Mouse (Mus musculus): ENCODE data around the gene Cfap20.
A peak's percentile ranks its signal among the peaks of the same experiment; 100 is the strongest.
"Not testable (repeated sequence)": the region's sequence is repeated elsewhere in the genome, so short reads cannot be mapped to it uniquely, and the experiment has no call there.

Gene Cfap20

GRCm38 (mm10) chr8:95422193-95422810 lies 12.4 kb downstream of the Cfap20 start:
- DNase-seq (ENCODE audit: low read depth, low spot score) = no peak

- DNase-seq (ENCODE audit: low read depth, low spot score) = no peak
Measured at GRCm38 (mm10) chr8:95411309-95411972, 23.2 kb downstream of the Cfap20 start.

GRCm38 (mm10) chr8:95409518-95409917 lies 25.2 kb downstream of the Cfap20 start:
- no peak for DNase-seq (ENCODE audit: low read depth, low spot score)

- no peak for DNase-seq (ENCODE audit: low read depth, low spot score)
Measured at GRCm38 (mm10) chr8:95401091-95401490, 33.6 kb downstream of the Cfap20 start.

- DNase-seq (ENCODE audit: low read depth, low spot score) = no peak
Measured at GRCm38 (mm10) chr8:95399131-95399530, 35.5 kb downstream of the Cfap20 start.

GRCm38 (mm10) chr8:95397201-95397600 lies 37.5 kb downstream of the Cfap20 start:
- DNase-seq (ENCODE audit: low read depth, low spot score) = no peak

- no peak for DNase-seq (ENCODE audit: low read depth, low spot score)
Measured at GRCm38 (mm10) chr8:95396752-95397151, 37.9 kb downstream of the Cfap20 start.

GRCm38 (mm10) chr8:95395186-95395918 lies 39.3 kb downstream of the Cfap20 start:
- DNase-seq (ENCODE audit: low read depth, low spot score) = peak; percentile 53

GRCm38 (mm10) chr8:95392604-95393003 lies 42.1 kb downstream of the Cfap20 start:
- DNase-seq (ENCODE audit: low read depth, low spot score) = no peak

- no peak for DNase-seq (ENCODE audit: low read depth, low spot score)
Measured at GRCm38 (mm10) chr8:95391101-95391500, 43.6 kb downstream of the Cfap20 start.

- no peak for DNase-seq (ENCODE audit: low read depth, low spot score)
Measured at GRCm38 (mm10) chr8:95390312-95390711, 44.4 kb downstream of the Cfap20 start.

- no peak for DNase-seq (ENCODE audit: low read depth, low spot score)
Measured at GRCm38 (mm10) chr8:95387936-95388335, 46.7 kb downstream of the Cfap20 start.

- DNase-seq (ENCODE audit: low read depth, low spot score) = no peak
Measured at GRCm38 (mm10) chr8:95387221-95387620, 47.4 kb downstream of the Cfap20 start.

- DNase-seq (ENCODE audit: low read depth, low spot score) = no peak
Measured at GRCm38 (mm10) chr8:95386037-95386436, 48.6 kb downstream of the Cfap20 start.

- DNase-seq (ENCODE audit: low read depth, low spot score) = no peak
Measured at GRCm38 (mm10) chr8:95384501-95384900, 50.2 kb downstream of the Cfap20 start.

GRCm38 (mm10) chr8:95381595-95381994 lies 53.1 kb downstream of the Cfap20 start:
- no peak for DNase-seq (ENCODE audit: low read depth, low spot score)

- no peak for DNase-seq (ENCODE audit: low read depth, low spot score)
Measured at GRCm38 (mm10) chr8:95380953-95381352, 53.7 kb downstream of the Cfap20 start.

- not testable (repeated sequence) for DNase-seq (ENCODE audit: low read depth, low spot score)
Measured at GRCm38 (mm10) chr8:95378928-95379327, 55.7 kb downstream of the Cfap20 start.

- DNase-seq (ENCODE audit: low read depth, low spot score) = no peak
Measured at GRCm38 (mm10) chr8:95377863-95378291, 56.8 kb downstream of the Cfap20 start.

GRCm38 (mm10) chr8:95377101-95377500 lies 57.6 kb downstream of the Cfap20 start:
- no peak for DNase-seq (ENCODE audit: low read depth, low spot score)

- no peak for DNase-seq (ENCODE audit: low read depth, low spot score)
Measured at GRCm38 (mm10) chr8:95376309-95376999, 58.2 kb downstream of the Cfap20 start.

GRCm38 (mm10) chr8:95375374-95375930 lies 59.2 kb downstream of the Cfap20 start:
- no peak for DNase-seq (ENCODE audit: low read depth, low spot score)

Data from ZHBTc4 (cell line).